Mouse (Mus musculus): ENCODE measurements around the gene Dynlt1b.
A peak's percentile ranks its signal among the peaks of the same experiment; 100 is the strongest.
"Not testable (repeated sequence)": the region's sequence is repeated elsewhere in the genome, so short reads cannot be mapped to it uniquely, and the experiment has no call there.

Gene Dynlt1b

GRCm38 (mm10) chr17:6422370-6422769 lies 7.5 kb upstream of the Dynlt1b start:
- not testable (repeated sequence) for DNase-seq (ENCODE audit: low read depth in 2 of 2, low spot score in 2 of 2)

GRCm38 (mm10) chr17:6422805-6423204 lies 7.1 kb upstream of the Dynlt1b start:
- DNase-seq (ENCODE audit: low read depth in 2 of 2, low spot score in 2 of 2) = not testable (repeated sequence)

DNA sequence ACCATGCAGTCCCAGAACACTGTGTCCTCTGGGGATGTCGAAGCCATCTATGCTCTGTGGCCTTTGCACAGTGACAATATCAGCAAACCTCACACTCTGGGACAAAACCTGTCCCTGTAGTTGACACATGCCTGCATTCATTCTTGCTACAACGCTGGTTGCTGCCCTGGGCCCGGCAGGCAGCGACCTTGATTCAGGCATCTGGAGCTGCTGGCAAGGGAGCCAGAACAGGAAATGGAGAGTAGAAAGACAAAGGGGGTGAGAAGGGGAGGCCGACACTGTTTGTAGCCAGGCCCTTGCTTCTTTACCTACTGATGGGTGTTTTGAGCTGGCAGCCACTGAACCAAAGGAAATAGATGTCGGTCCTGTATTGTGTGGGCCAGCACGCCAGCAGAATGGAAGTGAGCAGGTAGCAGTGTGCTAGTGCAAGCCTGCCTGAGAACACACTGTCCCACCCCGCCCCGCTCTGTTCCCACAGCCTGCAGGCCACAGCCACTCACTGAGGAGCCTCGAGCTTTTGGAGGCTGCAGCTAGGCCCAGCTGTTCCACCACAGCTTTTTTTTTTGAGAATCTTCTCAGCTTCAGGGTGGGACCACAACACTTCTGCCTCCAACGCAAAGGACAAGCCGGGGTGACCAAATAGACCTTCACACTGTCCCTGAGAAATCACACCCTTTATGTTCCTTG lies 5.5 kb upstream of the Dynlt1b start:
- not testable (repeated sequence) for DNase-seq (ENCODE audit: low read depth in 2 of 2, low spot score in 2 of 2)

DNA sequence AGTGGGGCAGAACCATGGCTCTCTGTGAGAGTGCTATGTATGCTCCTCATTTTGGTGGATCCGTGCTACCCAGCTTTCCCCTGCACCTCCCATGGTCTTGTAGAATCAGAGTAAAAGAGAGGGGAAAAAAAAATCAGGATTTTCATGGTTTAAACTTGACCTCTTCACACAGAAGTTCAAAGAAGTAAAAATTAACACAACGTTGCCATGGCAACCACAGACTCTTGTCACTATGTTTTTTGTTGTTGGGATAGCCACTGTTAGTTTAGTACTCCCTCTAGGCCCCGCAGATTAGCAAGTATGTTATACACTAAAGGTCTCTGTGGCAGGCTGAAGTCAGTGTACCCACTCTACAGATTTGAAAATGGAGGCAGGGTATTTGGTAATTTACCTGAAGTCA lies 4.6 kb upstream of the Dynlt1b start:
- not testable (repeated sequence) for DNase-seq (ENCODE audit: low read depth in 2 of 2, low spot score in 2 of 2)

DNA sequence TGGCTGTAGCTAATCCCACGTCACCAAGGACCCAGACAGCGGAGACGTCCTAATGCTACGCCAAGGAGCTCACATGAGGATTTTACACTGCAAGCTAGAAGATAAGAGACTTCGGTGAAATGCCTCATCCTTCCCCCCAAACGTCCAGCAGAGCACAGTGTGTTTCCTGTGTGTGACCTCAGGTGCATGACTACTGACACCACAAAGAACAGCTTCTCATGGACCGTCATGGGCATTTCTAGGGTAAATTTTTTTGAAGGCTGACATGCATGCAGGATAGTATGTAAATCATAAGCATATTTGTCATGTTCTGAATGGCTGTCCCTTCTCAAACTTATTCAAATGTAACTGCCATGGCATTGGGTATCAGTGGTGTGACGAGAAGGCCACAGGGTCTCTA lies 3.0 kb upstream of the Dynlt1b start:
- DNase-seq (ENCODE audit: low read depth in 2 of 2, low spot score in 2 of 2) = peak; percentile 58 to 62

DNA sequence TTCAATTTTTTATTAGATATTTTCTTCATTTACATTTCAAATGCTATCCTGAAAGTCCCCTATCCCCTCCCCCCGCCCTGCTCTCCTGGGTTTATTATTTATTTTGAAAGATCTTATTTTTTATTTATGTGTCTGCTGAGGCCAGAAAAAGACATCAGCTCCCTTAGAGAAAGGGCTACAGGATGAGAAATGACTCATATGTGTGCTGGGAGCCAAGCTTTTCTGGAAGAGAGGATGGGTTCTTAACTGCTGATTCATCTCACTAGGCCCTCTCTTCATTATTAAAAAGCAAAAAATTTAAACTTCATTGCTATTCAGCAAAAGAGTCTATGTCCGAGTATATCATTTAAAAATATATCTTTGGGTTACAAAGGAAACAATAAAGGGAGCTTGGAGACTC lies 986 bp upstream of the Dynlt1b start:
- DNase-seq (ENCODE audit: low read depth in 2 of 2, low spot score in 2 of 2) = not testable (repeated sequence)

- not testable (repeated sequence) for DNase-seq (ENCODE audit: low read depth in 2 of 2, low spot score in 2 of 2)
Observed at GRCm38 (mm10) chr17:6430410-6431001, 594 bp downstream of the Dynlt1b start.

DNA sequence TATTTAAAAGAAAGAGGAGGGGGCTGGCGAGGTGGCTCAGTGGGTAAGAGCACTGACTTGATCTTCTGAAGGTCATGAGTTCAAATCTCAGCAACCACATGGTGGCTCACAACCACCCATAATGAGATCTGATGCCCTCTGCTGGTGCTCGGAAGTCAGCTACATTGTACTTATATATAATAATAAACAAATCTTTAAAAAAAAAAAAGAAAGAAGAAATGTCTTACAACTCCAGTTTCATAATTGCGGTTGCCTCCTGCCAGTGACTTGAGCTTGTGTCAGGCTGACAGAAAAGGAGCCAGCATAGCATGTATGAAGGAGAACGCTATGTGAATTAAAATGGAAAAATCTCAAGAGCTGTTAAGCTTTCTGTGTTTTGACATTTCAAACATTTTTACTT lies 2.5 kb downstream of the Dynlt1b start:
- peak in 1 of 2 experiments; percentile 34 for DNase-seq (ENCODE audit: low read depth in 2 of 2, low spot score in 2 of 2)

GRCm38 (mm10) chr17:6433691-6434090 lies 3.8 kb downstream of the Dynlt1b start:
- not testable (repeated sequence) for DNase-seq (ENCODE audit: low read depth in 2 of 2, low spot score in 2 of 2)

GRCm38 (mm10) chr17:6438080-6438479 lies 8.2 kb downstream of the Dynlt1b start:
- DNase-seq (ENCODE audit: low read depth in 2 of 2, low spot score in 2 of 2) = not testable (repeated sequence)

DNA sequence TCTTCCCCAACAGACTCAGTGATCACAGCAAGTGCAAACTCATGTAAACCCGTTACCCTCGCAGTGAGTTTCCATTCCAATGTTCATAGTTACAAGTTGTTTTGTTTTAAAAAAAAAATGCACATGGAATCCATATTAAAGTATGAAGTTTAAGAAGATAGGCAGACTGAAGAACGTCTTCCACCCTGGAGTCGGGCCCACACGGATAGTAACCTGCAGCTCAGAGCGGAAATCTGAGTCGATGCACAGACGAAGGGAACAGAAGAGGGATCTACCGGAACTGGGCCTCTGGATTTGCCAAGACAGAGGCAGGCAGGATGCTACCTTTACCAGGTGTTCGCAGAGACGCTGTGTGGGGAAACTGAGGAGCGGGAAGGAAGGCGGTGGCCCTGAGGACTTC lies 10.0 kb downstream of the Dynlt1b start:
- DNase-seq (ENCODE audit: low read depth in 2 of 2, low spot score in 2 of 2) = not testable (repeated sequence)

DNA sequence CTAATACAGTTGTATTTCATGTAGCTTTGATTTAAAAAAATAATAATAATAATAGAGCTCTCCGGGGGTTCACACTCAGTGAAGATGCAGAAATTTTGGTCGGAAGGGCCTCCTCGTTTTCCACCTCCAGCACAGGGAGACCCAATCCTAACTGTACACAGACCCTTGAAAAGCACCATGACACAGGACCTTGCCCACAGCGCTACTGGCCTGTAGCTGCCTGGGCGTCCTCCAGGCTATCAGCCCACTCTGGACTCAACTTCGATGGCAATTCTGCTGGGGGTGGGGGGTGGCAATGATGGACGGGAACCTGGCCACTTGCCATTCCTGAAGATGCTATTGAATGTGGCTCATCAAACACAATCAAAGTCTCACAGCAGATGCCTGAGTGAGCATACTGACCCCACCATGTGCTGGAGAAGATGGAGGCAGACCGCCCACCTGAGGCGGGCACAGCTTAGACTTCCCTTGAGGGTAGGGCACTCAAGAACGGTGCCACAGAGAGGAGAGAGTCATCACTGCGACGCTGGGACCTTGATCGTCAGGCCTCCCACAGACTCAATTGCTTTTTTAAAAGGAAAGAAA lies 10.7 kb downstream of the Dynlt1b start:
- DNase-seq (ENCODE audit: low read depth in 2 of 2, low spot score in 2 of 2) = not testable (repeated sequence)

DNA sequence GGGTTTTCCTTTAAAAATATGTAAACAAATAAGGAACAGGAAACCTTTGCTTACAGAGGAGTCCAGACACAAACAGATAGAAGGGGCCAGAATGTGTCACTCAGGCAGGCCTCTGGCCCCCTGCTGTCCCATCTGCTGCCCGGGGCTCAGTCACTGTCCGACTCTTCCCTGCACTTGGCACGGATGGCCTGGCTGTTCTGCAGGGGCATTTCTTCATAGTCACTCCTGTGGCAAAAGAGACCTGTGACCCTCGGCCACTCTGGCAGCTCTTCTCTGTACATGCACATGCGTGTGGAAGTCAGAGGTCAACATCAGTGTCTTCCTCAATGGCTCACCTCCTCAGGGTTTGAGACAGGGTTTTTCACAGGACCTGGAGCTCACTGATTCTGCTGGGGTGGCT lies 11.3 kb downstream of the Dynlt1b start:
- not testable (repeated sequence) for DNase-seq (ENCODE audit: low read depth in 2 of 2, low spot score in 2 of 2)

DNA sequence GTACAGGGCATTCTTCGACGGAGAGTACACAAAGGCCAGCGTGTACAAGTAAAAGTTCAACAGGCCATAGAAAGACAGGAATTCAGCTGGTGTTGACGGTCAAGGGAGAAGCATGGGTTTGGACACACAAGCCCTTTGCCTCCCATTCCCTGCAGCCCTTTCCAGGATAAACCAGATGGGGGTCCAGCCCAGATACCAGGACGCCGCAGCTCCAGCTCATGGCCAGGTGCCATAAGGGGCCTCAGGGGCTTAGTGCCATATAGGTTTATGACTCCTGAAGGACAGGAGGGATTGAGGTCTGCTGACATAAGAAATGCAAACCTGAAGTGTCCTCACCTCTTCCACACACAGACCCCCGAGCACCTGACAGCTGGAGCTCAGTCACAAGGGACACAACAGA lies 12.6 kb downstream of the Dynlt1b start:
- not testable (repeated sequence) for DNase-seq (ENCODE audit: low read depth in 2 of 2, low spot score in 2 of 2)

DNA sequence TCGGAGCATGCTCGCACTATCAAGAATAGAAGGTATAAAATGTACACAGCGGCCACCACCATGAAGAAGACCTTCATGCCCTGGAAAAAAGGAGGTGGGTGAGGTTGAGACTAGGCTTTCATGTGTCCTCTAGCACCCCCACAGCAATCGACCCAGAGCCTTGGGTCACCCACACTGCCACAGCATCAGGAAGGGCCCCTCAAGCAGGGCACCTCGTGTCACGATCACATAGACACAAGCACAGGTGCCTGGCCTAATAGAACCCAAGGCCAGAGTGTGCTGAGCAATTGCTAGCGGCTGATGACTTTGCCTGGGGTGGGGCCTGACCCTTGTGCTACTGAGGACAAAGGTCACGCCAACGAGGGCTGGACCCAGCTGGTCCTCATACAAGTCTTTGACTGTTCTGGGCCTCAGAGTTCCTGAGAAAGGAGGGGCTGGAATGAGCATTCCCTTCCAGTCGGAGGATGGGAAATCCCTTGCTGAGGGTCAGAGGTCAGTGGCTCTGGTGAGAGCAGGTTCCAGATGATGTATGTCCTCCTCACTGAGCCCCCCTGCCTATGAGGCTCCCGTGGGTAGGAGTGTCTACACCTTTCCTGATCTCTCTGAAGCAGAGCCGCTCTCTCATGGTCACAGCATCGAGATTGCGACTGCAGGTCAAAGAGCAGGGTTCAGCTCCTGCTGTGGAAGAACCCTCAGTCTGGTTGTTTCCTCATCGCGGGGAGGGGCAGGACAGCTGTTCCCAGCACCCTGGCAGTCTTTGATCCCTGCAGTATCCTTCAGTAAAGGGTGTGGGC lies 16.1 kb downstream of the Dynlt1b start:
- DNase-seq (ENCODE audit: low read depth in 2 of 2, low spot score in 2 of 2) = not testable (repeated sequence)

DNA sequence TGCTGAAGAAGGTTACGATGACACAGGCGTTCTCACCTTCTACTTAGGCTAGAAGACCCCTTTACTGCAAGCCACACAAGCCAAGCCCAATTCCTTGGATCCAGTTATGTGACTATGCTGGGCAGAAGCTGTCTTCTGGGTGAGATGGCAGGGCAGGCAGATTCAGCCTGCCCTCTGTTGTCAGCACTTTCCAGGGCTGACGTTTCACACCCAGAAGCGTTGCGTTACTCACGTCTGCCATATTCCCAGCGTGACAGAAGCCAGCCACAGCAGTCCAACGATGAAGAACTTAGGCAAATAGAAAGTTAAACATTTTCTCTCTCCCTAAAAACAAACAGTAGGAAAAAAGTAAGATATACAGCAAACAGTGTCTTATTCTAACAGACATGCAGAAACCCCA lies 18.4 kb downstream of the Dynlt1b start:
- not testable (repeated sequence) for DNase-seq (ENCODE audit: low read depth in 2 of 2, low spot score in 2 of 2)

DNA sequence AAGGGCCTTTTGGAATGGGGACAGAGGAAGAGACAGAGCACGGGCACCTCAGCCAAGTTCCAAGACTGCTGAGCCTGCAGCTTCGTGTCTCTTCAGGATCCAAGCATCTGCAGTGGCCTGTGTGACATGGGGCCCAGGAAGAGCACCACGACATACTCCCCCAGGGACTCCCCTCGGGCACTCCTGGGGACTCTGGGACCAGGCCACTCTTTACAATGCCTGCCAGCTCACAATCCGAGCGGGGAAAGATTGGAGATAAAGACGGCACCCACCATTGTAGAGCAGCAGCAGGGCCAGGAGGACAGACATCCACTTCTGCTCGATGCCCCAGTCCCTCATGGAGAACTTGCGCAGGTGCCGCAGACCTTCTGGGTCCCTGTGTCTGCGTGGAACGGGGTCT lies 19.3 kb downstream of the Dynlt1b start:
- not testable (repeated sequence) for DNase-seq (ENCODE audit: low read depth in 2 of 2, low spot score in 2 of 2)

GRCm38 (mm10) chr17:6451205-6451604 lies 21.3 kb downstream of the Dynlt1b start:
- DNase-seq (ENCODE audit: low read depth in 2 of 2, low spot score in 2 of 2) = not testable (repeated sequence)

- DNase-seq (ENCODE audit: low read depth in 2 of 2, low spot score in 2 of 2) = not testable (repeated sequence)
Observed at GRCm38 (mm10) chr17:6452689-6453088, 22.8 kb downstream of the Dynlt1b start.

DNA sequence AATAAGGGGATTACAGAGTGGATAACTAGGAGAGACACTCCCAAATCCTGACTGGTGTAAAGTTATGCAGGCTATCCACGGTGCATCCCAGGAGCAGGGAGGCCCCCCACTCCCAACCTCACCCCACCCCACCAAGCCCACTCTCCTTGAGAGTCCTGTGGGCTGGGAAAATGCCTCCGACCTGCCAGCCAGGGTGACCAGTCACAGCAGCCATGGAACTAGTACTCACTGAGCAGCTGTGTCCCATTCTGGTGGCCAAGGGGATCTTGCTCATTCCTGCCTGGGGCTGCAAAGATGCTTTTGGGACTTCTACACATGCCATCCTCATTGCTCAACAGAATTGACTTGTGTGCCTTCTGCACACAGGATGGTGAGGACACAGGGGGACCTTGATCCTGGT lies 24.8 kb downstream of the Dynlt1b start:
- DNase-seq (ENCODE audit: low read depth in 2 of 2, low spot score in 2 of 2) = not testable (repeated sequence)

DNA sequence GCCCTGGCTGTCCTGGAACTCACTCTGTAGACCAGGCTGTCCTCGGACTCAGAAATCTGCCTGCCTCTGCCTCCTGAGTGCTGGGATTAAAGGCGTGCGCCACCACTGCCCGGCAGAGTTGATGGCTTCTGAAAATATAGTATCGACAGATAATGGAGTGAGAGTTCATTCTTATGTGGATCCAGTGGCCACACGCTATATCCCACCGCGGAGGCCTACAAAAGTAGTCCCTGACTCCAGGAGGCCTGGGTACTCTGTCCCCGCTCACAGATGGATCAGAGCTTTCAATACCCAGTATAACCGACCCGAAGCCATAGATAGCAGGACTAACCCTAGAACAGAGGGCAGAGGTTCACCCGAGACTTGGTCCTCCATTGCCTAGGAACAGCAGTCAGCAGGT lies 26.0 kb downstream of the Dynlt1b start:
- not testable (repeated sequence) for DNase-seq (ENCODE audit: low read depth in 2 of 2, low spot score in 2 of 2)
